Mouse (Mus musculus) c-Kit-positive CD71-positive TER-119-negative erythroid progenitor cells, embryonic 14.5 days (primary cell): ENCODE results near the gene Golga4.

ENCODE experiments used
- DNase-seq: peaks from one replicate; pipeline ENCODE4 v3.0.0-alpha.2; 2013; ENCODE audit warnings: low read depth

Gene Golga4

DNA sequence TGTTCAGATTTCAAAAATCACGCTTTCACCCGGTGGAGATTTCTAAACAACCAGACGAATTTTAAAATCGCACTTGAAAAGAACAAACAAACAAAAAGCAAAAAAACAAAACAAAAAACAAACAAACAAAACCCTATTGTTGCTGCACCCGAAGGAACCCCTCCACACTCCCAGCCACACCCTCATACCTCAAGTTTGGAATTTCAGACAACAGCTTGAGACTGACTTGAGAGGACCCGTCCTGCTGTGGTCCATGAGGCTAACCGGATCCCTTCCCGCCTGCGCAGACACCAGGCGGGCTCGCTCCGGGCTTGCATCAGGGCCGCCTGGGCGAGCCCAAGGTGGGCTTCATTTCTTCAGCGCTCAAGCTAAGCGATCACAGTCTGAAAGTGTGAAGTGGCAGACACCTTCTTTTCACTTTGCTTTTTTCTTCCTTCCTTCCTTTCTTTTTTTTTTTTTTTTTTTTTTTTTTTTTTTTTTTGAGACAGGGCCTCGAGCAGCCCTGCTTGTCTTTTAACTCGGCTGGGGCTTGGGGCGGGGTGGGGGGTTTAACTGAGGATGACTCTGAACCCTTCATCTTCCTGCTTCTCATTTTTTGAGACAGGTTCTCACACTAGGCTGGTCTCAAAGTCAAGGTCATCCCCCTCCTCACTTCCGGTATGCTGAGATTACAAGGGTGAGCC, 17.0 kb upstream of the Golga4 start:
- DNase-seq = no peak

GRCm38 (mm10) chr9:118489579-118490019, 16.5 kb upstream of the Golga4 start:
- no peak for DNase-seq

- no peak for DNase-seq
Measured at GRCm38 (mm10) chr9:118491195-118491594, 14.9 kb upstream of the Golga4 start.

DNA sequence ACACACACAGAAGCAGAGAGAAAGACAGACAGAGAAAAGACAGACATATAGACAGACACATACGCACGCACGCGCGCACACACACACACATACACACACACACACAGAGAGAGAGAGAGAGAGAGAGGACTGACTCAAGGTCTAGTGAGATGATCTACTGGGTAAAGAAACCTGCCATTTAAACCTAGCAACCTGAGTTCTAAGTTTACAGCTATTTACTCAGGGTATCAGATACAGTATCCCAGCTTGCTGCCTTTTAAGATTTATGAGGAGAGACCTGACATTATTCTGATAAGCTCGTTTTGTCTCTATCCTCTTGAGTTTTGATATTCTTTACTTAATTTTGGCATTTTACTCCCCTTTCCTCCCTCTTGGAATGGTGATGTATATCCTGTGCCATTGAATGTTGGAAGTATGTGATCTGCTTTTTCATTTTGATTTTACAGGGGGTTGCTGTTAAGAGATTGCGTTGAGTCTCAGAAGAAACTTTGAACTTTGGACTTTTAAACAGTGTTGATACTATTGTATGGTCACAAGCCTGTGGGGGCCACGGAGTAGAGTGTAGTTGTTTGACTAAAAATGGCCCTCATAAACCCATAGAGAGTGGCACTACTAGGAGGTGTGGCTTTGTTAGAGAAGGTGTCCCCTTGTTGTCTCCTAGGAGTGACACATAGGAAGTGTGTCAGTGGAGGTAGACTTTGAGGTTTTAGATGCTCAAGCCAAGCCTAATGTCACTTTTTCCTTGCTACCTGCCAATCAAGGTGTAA, 13.0 kb upstream of the Golga4 start:
- no peak for DNase-seq

DNA sequence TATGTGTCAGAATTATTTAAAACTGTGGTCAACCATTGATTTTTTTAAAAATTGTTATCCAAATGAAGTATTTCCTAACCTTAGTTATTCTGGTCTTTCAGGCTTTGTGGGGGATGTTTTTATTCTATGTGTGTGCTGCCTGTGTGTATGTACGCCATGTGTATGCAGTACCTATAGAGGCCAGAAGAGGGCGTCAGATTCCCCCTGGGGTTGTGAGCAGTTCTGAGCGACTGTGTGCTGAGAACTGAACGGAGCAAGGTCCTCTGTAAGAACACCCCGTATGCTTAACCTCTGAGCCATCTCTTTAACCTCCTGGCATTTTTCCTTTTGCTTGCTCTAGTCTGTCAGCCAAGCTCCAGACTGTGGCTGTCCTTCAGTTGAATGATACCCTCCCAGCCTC, 12.0 kb upstream of the Golga4 start:
- no peak for DNase-seq

GRCm38 (mm10) chr9:118495933-118496332, 10.1 kb upstream of the Golga4 start:
- DNase-seq = no peak

- no peak for DNase-seq
Measured at GRCm38 (mm10) chr9:118496952-118497351, 9.1 kb upstream of the Golga4 start.

GRCm38 (mm10) chr9:118498061-118498460, 8.0 kb upstream of the Golga4 start:
- no peak for DNase-seq

DNA sequence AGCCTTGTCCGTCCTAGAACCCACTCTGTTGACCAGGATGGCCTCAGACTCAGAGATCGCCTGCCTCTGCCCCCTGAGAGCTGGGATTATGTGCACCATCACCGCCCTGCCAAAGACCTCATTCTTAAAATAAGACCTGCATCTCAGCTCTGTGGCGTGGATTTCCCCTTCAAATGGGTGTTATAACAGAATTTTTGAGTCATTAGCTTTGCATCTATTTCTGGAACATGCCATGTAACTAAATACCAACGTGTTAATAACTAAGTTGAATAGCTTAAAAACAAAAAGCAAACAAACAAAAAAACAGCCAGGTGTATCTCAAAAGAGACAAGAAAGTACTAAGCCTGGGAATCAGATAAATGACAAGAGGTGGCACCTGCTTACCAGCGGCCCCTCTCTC, 5.1 kb upstream of the Golga4 start:
- DNase-seq = no peak

DNA sequence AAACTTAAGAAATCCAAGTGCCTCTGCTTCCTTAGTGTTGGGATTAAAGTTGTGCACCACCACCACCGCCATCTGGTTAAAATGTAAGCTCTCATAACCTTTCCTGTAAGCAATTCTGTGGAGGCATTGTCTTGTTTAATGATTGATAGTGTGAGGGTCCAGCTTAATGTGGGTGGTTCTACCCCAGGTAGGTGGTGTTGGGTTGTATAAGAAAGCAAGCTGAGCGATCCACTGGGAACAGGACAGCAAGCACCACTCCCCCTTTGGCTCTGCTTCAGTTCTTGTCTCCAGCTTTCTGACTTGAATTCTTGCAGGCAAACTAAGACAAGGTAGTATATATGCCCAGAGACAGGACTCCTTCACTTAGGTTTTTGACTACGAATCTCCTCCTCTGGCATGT, 1.4 kb upstream of the Golga4 start:
- DNase-seq = no peak

DNA sequence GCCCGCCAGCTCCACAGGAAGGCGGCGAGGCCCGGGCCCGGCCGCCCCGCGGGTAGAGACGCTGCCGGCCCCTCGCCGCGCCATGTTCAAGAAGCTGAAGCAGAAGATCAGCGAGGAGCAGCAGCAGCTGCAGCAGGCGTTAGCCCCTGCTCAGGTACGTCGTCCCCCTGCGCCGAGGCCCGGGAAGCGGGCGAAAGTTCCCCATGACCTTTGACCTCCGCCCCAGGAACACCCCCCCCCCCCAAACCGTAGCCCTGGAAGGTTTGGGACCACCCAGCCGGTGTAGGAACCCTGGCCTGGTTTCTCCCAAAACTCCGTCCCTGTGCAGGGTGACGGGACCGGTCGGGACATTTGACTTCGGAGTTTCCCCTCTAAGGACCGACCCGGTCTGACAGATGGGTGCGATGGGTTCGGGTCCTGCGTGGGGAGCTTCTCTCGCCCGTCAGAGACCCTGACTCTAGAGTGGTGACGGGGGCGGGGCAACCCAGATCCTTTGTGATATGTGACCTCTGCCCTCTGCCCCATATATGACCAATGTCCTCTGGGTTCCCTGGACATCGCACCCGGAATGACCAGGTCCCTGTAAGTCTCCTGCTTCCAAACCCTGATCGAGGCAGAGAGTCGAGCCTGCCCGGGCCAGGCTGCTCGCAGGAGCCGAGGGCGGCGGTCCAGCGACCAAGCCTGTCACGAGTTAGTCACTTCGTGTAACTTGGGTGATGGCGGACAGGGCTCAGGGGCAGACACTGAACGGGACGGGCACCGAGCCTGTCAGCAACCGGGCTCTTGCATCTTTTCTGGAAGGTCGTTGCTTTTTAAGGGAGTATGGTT, 551 bp downstream of the Golga4 start:
- no peak for DNase-seq

DNA sequence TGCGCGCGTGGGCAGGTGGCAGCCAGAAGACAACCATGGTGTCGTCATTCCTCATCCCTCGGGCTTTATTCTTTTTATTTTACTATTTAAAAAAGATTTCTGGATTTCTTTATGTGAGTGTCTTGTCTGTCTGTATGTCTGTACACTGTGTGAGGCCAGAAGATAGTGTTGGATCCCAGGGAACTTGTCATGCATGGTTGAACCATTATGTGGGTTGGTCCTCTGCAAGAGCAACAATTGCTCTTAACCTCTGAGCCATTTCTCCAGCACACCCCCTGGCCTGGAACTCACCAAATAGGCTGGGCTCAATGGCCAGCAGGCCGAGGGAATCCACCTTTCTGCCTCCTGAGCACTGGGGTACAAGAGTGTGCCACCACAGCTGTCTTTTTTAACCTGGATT, 1.5 kb downstream of the Golga4 start:
- DNase-seq = no peak

- no peak for DNase-seq
Measured at GRCm38 (mm10) chr9:118508601-118509000, 2.5 kb downstream of the Golga4 start.

GRCm38 (mm10) chr9:118510941-118511690, 5.0 kb downstream of the Golga4 start:
- no peak for DNase-seq

- DNase-seq = no peak
Measured at GRCm38 (mm10) chr9:118512681-118513233, 6.7 kb downstream of the Golga4 start.

GRCm38 (mm10) chr9:118515476-118515875, 9.4 kb downstream of the Golga4 start:
- DNase-seq = no peak

DNA sequence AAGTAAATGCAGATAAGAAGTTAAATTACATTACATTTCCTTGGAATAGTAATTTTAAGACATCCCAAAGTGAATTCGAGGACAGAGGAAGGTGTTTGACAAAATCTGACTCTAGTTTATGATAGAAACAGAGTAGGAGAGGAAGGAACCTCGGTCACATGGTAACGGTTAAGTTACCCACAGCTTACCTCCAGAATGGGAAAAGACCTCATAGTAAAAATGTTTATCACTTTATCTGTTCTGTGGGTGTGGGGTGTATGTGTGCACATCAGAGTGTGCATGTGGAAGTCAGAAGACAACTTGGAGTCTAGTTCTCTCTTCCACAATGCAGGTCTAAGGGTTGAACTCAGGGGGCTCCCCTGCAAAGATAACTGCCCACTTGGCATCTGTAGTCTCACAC, 10.1 kb downstream of the Golga4 start:
- DNase-seq = no peak

GRCm38 (mm10) chr9:118517619-118518018, 11.6 kb downstream of the Golga4 start:
- DNase-seq = no peak

DNA sequence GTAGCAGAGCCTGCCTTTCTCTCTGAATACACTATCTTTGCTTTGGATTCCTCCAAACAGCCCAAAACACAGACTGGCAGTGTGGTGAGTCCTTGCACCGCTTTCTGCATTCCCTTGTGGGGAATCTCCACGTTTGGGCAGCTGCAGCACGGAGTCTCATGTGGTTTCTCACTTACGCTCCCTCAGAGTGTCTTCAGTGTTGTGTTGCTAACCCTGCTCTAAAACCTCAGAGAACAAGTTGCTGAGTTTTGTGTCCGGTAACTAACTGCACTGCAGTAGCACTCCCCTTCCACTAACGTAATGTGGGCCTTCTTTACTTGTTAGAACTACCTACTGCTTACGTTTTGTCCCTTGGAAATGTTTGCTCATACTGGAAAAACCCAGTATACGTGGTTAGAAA, 13.0 kb downstream of the Golga4 start:
- DNase-seq = no peak

DNA sequence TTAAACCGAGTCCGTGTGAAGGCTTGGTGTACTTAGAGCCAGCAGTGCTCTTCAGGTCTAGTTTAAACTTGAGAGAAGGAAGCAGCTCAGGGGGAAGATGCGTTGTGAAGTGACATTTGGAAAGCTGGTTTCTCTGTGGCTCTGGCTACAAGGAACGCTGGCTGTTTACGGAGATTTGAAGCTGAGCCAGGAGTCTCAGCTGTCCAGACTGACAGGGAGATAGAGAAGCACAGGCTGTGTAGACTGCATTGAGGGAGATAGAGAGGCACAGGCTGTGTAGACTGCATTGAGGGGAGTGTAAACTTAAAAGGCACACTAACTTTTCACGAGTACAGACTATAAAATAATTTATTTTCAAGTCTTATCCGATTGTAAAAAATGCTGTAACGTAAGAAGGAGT, 13.9 kb downstream of the Golga4 start:
- no peak for DNase-seq

DNA sequence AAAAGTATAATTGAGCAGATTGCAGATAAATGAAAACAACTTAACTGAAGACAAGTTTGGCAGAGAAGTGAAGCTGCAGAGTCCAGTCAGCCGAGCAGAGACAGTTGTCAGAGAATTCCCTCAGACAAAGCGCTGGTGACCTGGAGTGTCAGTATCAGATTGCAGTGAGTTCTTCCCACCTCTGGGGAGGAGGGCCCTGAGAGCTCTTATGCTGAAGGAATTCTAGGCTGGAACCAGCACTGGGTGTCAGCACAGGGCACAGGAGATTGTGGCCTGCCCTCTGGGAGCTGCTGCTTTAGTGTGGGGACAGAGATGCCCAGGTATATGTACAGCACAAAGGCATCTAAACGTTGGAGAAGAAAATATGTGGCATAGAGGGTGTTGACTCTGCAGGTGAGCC, 14.8 kb downstream of the Golga4 start:
- DNase-seq = no peak

DNA sequence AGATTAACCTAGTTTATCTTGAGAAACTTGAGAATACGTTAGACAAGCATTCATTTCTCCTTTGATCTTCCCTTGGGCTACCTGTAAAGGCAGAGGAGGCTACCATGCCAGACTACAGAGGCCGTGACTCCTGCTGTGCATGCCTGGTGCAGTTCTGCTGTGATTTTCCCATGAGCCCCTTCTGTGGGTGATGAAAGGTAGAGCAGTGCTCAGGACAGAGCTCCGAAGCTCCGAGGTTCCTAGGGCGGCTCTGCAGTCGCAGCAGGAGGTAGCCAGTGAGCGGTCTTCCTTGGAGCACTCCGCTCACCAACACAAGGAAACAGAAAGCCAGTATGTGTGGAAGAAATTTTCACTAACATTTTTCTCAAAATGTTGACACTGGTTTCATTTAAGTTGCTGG, 15.6 kb downstream of the Golga4 start:
- DNase-seq = no peak
